Mouse (Mus musculus) heart, embryonic 10.5 days (tissue): Measurements from ENCODE around the gene Tbc1d21. TPM values are rescaled to one million over a fixed set of nuclear protein-coding genes. Genes with fewer than 3 reads are reported as not detected.
A peak's percentile ranks its signal among the peaks of the same experiment; 100 is the strongest.

Source experiments
- DNase-seq: peaks from one replicate; pipeline ENCODE4 v3.0.0-alpha.2; 2017; ENCODE audit warnings: low spot score
- H3K27ac ChIP-seq: fragments of 300-500 bp; sonication (generic); 2 replicates; pipeline ENCODE4 v1.5.1; 2016; ENCODE audit warnings: mild to moderate bottlenecking
- H3K27me3 ChIP-seq: fragments of 300-500 bp; sonication (generic); 2 replicates; pipeline ENCODE4 v1.6.1; 2016; ENCODE audit warnings: mild to moderate bottlenecking; ENCODE audit not compliant: poor library complexity, insufficient read depth, severe bottlenecking
- H3K36me3 ChIP-seq: fragments of 300-500 bp; sonication (generic); 2 replicates; pipeline ENCODE4 v1.6.1; 2016; ENCODE audit warnings: mild to moderate bottlenecking, moderate library complexity
- H3K4me1 ChIP-seq: fragments of 300-500 bp; sonication (generic); 2 replicates; pipeline ENCODE4 v1.6.1; 2016; ENCODE audit warnings: mild to moderate bottlenecking
- H3K4me3 ChIP-seq: fragments of 300-500 bp; sonication (generic); 2 replicates; pipeline ENCODE4 v1.5.1; 2016; ENCODE audit warnings: mild to moderate bottlenecking, moderate library complexity
- H3K9me3 ChIP-seq: fragments of 300-500 bp; sonication (generic); 2 replicates; pipeline ENCODE4 v1.6.1; 2016; ENCODE audit warnings: mild to moderate bottlenecking, moderate library complexity
- WGBS: fragments of 180-500 bp; shearing (Covaris S2); methylation state at CpG from one replicate; pipeline ENCODE4 v1.1.7; 2016; 5-methylcytosine and 5-hydroxymethylcytosine counted together
- polyA plus RNA-seq: library from polyadenylated mRNA; unstranded; fragments of >200 nt; fragmentation: Nextera tagmentation; extraction: Ambion mirVana; gene quantifications from 2 replicates; pipeline ENCODE4 v1.2.1, GENCODE M21; 2016

The Tbc1d21 gene
- not detected in 2 replicates for polyA plus RNA-seq

DNA sequence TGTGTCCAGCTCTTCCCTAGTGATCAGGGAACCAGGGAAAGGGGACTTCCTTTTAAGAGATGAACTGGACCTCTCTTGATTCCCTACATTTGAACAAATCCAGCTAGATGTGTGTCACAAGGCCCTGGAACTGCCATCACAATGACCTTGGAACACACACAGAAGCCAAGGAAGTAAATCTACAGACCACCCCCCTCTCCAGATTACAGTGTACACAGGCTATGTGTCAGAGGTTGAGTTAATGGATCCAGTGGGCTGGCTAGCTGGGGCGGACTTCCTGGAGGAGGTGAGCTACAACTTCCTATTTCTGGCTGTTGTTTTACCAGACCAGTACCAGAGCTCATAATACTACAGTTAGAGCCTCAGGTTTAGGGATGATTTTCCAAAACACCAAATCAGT, at the start of gene Tbc1d21:
Gene Tbc1d21 (minus strand): TSS at position 101 of the 400 bp plus-strand sequence.
- 84% methylated on average over 1 of the region's 1 CpGs for WGBS
- Histone ChIP-seq H3K27me3 (0 out of 2 replicates have a peak, but pooled peaks cover 4% of the 10 kb centered on the region), H3K9me3 (no peaks in the 10 kb centered on the region), H3K36me3 (no peaks in the 10 kb centered on the region), H3K4me3 (no peak within 1 kb of the TSS), H3K27ac (no peak within 1 kb of the TSS), H3K4me1 (no peaks in the 10 kb centered on the region; the same call in 1 of the 2 replicates)
- DNase-seq: no peak

DNA sequence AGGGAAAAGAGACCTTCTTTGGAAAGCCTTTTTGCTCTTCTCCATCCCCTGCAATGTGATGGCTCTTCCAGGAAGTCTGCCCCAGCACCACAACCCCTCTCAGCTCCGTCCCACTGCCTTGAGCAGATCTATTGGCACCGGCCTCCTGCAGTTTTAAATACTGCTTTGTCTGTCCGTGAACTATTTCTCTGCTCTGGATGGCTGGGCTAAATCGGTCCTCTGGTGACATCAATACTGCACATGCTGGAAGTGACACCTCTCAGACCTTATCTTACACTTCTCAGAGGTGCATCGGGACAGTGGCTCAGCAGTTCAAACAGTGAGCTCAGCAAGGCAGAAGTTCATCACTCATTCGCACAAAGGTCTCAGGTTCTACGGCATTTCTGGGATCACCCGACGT, 41.3 kb upstream of the Tbc1d21 start:
- Histone ChIP-seq H3K27me3 (peaks cover 7% of the 10 kb centered on the region; the same call in 1 of the 2 replicates), H3K4me1 (peaks cover 16% of the 10 kb centered on the region), H3K9me3 (no peaks in the 10 kb centered on the region), H3K36me3 (no peaks in the 10 kb centered on the region), H3K27ac (0 out of 2 replicates have a peak overlapping the region, but pooled peaks have one; percentile 69), H3K4me3 (no peak overlapping the region)
- WGBS: 35% methylated on average over 9 of the region's 9 CpGs
- DNase-seq: no peak

DNA sequence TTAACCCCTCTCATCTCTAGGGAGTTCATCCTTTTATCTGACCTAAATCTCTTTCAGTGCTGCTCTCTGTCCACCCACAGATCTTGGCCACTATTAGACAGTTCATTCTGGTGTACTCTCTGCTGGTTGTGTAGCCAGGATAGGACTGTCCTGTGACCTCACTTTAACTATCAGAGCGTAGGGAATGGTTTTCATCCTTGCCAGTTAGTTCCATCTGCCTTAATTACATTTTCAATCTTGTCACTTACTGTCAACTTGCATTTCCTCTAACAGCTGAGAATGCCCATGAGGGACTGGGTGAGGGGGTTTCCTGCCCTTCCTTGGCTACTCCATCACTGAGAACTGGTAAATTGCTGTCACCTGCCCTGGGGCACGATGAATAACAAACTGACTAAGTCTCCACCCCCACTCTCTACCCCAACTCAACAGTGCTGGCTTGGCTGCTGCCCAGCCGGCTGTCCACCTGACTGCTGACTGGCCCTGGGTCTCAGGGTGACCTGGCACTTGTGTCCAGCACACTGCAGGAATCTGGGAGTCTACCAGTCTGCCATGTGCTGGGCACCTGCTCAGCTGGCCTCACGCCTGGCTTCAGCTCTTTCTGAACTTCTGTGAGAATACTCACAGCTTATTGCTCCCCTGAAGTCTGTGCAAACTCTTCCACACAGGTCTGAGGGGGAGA, 39.9 kb upstream of the Tbc1d21 start:
- 71% methylated on average over 4 of the region's 4 CpGs for WGBS
- DNase-seq: no peak
- Histone ChIP-seq H3K27me3 (peaks cover 7% of the 10 kb centered on the region; the same call in 1 of the 2 replicates), H3K36me3 (no peaks in the 10 kb centered on the region), H3K9me3 (no peaks in the 10 kb centered on the region), H3K27ac (no peak overlapping the region), H3K4me1 (peaks cover 16% of the 10 kb centered on the region), H3K4me3 (no peak overlapping the region)

GRCm38 (mm10) chr9:58409247-58409646, 39.0 kb upstream of the Tbc1d21 start:
- no peak for DNase-seq
- no peak overlapping the region for H3K27ac ChIP-seq
- no peaks in the 10 kb centered on the region for H3K9me3 ChIP-seq
- H3K4me3 ChIP-seq: no peak overlapping the region
- H3K27me3 ChIP-seq: peaks cover 7% of the 10 kb centered on the region; the same call in 1 of the 2 replicates
- 62% methylated on average over 2 of the region's 2 CpGs for WGBS
- peaks cover 18% of the 10 kb centered on the region for H3K4me1 ChIP-seq
- H3K36me3 ChIP-seq: no peaks in the 10 kb centered on the region

GRCm38 (mm10) chr9:58404412-58404811, 34.2 kb upstream of the Tbc1d21 start:
- Histone ChIP-seq H3K36me3 (no peaks in the 10 kb centered on the region), H3K4me3 (no peak overlapping the region), H3K9me3 (no peaks in the 10 kb centered on the region), H3K27me3 (peaks cover 8% of the 10 kb centered on the region), H3K4me1 (peaks cover 8% of the 10 kb centered on the region; the same call in 1 of the 2 replicates), H3K27ac (no peak overlapping the region)
- no peak for DNase-seq
- WGBS: 37% methylated on average over 4 of the region's 4 CpGs

DNA sequence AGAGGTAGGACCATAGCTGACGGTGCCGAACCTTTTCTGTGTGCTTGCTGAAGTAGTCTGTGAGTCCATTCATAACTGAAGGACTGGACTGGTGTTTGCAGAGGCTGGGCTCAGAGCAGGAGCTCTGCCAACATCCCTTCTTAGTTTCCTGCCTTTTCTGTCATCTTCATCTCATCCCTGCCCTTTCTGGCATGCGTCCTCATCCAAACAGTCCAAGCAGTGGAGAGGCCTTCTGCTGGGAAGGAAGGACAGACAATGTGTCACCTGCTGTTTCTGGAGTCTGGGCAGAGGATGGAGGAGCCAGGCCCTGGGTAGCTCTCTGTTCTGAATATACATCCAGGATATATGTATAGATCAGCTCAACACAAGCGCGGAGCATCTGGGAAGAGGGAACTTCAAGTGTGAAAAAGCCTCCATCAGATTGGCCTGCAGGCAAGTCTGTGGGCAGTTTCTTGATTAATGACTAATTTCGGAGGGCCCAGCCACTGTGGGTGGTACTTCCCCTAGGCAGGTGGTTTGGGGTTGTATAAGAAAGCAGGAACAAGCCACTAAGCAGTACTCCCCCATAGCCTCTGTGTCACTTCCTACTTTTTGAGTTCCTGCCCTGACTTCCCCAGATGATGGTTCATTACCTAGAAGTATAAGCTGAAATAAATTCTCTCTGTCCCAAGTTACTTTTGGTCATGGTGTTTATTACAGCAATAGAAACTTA, 31.3 kb upstream of the Tbc1d21 start:
- Histone ChIP-seq H3K27me3 (peaks cover 17% of the 10 kb centered on the region), H3K36me3 (no peaks in the 10 kb centered on the region), H3K4me1 (peaks cover 8% of the 10 kb centered on the region; the same call in 1 of the 2 replicates), H3K4me3 (no peak overlapping the region), H3K9me3 (no peaks in the 10 kb centered on the region), H3K27ac (no peak overlapping the region)
- 82% methylated on average over 6 of the region's 6 CpGs for WGBS
- DNase-seq: no peak

DNA sequence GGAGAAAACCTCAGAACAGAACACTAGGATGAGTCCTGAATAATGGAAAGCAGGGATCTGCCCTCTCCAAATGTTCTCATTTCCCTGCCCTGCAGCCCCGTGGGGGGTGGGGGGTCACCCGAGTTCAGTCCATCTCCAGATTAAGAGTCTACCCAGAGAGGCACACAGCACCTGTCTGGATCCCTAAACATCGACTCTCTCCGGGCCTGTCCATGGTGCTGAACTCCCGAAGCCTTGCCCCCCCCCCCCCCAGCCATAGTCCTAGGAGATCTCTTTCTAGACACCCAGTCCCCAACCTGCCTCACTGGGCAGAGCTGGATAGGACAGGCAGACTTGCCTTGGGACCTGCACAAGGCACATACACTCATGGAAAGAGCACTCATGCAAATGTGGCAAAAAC, 29.4 kb upstream of the Tbc1d21 start:
- no peak for DNase-seq
- peaks cover 18% of the 10 kb centered on the region for H3K27me3 ChIP-seq
- WGBS: 22% methylated on average over 5 of the region's 5 CpGs
- H3K4me1 ChIP-seq: peaks cover 15% of the 10 kb centered on the region
- H3K9me3 ChIP-seq: no peaks in the 10 kb centered on the region
- no peak overlapping the region for H3K4me3 ChIP-seq
- H3K27ac ChIP-seq: no peak overlapping the region
- H3K36me3 ChIP-seq: no peaks in the 10 kb centered on the region

DNA sequence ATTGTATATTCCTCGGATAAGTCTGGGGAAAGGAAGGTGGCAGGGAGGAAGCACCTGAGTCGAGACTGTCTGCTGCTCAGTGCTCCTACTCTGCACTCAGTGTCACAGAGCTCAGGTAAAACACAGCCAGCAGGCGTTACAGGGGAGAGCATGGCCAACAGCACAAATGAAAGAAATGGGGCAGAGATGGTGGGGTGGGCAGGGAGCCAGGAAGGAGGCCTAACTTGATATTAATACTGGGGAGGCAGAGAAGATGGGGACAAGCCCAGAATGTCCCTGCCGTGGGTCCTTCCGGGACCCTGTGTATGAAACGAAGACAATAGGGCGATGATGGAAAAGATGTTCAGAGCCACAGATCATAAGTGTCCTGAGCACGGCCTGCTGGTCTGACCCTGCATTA, 24.4 kb upstream of the Tbc1d21 start:
- Histone ChIP-seq H3K4me3 (no peak overlapping the region), H3K36me3 (no peaks in the 10 kb centered on the region), H3K9me3 (no peaks in the 10 kb centered on the region), H3K4me1 (peaks cover 24% of the 10 kb centered on the region), H3K27ac (no peak overlapping the region), H3K27me3 (peaks cover 24% of the 10 kb centered on the region)
- 79% methylated on average over 8 of the region's 8 CpGs for WGBS
- no peak for DNase-seq

GRCm38 (mm10) chr9:58393875-58394274, 23.6 kb upstream of the Tbc1d21 start:
- peaks cover 20% of the 10 kb centered on the region for H3K27me3 ChIP-seq
- no peak overlapping the region for H3K27ac ChIP-seq
- peaks cover 24% of the 10 kb centered on the region for H3K4me1 ChIP-seq
- no peak for DNase-seq
- H3K4me3 ChIP-seq: no peak overlapping the region
- WGBS: 33% methylated on average over 1 of the region's 1 CpGs
- no peaks in the 10 kb centered on the region for H3K9me3 ChIP-seq
- no peaks in the 10 kb centered on the region for H3K36me3 ChIP-seq

GRCm38 (mm10) chr9:58388381-58388780, 18.1 kb upstream of the Tbc1d21 start:
- peaks cover 17% of the 10 kb centered on the region for H3K4me1 ChIP-seq
- H3K27me3 ChIP-seq: peaks cover 5% of the 10 kb centered on the region; the same call in 1 of the 2 replicates
- no peak for DNase-seq
- H3K9me3 ChIP-seq: no peaks in the 10 kb centered on the region
- H3K36me3 ChIP-seq: no peaks in the 10 kb centered on the region
- WGBS: 51% methylated on average over 3 of the region's 3 CpGs
- H3K4me3 ChIP-seq: no peak overlapping the region
- no peak overlapping the region for H3K27ac ChIP-seq

- 0 out of 2 replicates have a peak overlapping the region, but pooled peaks have one; percentile 13 for H3K27ac ChIP-seq
- H3K36me3 ChIP-seq: no peaks in the 10 kb centered on the region
- peaks cover 12% of the 10 kb centered on the region for H3K4me1 ChIP-seq
- H3K4me3 ChIP-seq: no peak overlapping the region
- H3K27me3 ChIP-seq: peaks cover under 1% of the 10 kb centered on the region; the same call in 1 of the 2 replicates
- 33% methylated on average over 4 of the region's 4 CpGs for WGBS
- no peaks in the 10 kb centered on the region for H3K9me3 ChIP-seq
- no peak for DNase-seq
These were observed 8.6 kb upstream of the Tbc1d21 start for GRCm38 (mm10) chr9:58378878-58379277.

DNA sequence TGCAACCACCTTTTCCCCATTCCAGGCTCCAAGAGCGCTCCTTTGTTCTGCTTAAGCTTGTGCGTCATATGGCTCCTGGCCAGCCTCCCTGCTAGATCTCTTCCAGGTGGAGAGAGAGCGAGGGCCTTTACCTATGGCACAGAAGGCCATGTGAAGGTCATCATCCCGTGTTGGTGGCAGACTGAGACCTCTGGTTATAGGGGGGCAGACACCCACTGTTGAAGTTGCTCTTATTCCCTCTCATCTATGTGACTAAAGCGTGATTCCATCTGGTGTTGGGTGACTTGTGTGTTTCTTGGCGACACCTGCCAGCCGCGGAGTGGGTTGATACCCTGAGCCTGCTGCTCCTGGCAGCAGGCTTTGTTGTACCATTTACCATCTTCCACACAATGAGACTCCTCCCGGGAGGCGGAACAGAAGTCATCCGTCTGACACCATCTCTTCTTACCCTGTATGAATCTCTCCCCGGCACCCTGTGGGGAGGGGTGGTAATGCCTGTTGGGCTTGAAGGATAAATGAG, 3.7 kb upstream of the Tbc1d21 start:
- Histone ChIP-seq H3K4me3 (no peak overlapping the region), H3K27ac (no peak overlapping the region), H3K36me3 (no peaks in the 10 kb centered on the region), H3K9me3 (no peaks in the 10 kb centered on the region), H3K27me3 (0 out of 2 replicates have a peak, but pooled peaks cover 4% of the 10 kb centered on the region), H3K4me1 (peaks cover 9% of the 10 kb centered on the region)
- DNase-seq: no peak
- 75% methylated on average over 12 of the region's 12 CpGs for WGBS

GRCm38 (mm10) chr9:58371914-58372313, 1.7 kb upstream of the Tbc1d21 start:
- WGBS: 65% methylated on average over 8 of the region's 8 CpGs
- Histone ChIP-seq H3K4me1 (no peaks in the 10 kb centered on the region; the same call in 1 of the 2 replicates), H3K36me3 (no peaks in the 10 kb centered on the region), H3K4me3 (no peak overlapping the region), H3K27ac (no peak overlapping the region), H3K27me3 (0 out of 2 replicates have a peak, but pooled peaks cover 4% of the 10 kb centered on the region), H3K9me3 (no peaks in the 10 kb centered on the region)
- no peak for DNase-seq
